Mouse (Mus musculus) WW6 (cell line): ENCODE results near the gene Thnsl1.
A peak's percentile ranks its signal among the peaks of the same experiment; 100 is the strongest.
"Not testable (repeated sequence)": the region's sequence is repeated elsewhere in the genome, so short reads cannot be mapped to it uniquely, and the experiment has no call there.

ENCODE experiments used
- DNase-seq: peaks from one replicate; pipeline ENCODE4 v3.0.0-alpha.2; 2013; ENCODE audit warnings: low read depth, low spot score

Thnsl1 gene

GRCm38 (mm10) chr2:21235844-21236386 lies 30.4 kb downstream of the Thnsl1 start:
- no peak for DNase-seq

- no peak for DNase-seq
Observed at GRCm38 (mm10) chr2:21236846-21237245, 31.3 kb downstream of the Thnsl1 start.

- not testable (repeated sequence) for DNase-seq
Observed at GRCm38 (mm10) chr2:21244104-21244503, 38.6 kb downstream of the Thnsl1 start.

GRCm38 (mm10) chr2:21244986-21245385 lies 39.5 kb downstream of the Thnsl1 start:
- no peak for DNase-seq

- DNase-seq: no peak
Observed at GRCm38 (mm10) chr2:21245477-21246102, 40.1 kb downstream of the Thnsl1 start.

GRCm38 (mm10) chr2:21253644-21254043 lies 48.1 kb downstream of the Thnsl1 start:
- no peak for DNase-seq

- DNase-seq: no peak
Observed at GRCm38 (mm10) chr2:21254308-21254707, 48.8 kb downstream of the Thnsl1 start.

- DNase-seq: no peak
Observed at GRCm38 (mm10) chr2:21258281-21258680, 52.8 kb downstream of the Thnsl1 start.

GRCm38 (mm10) chr2:21259081-21259480 lies 53.6 kb downstream of the Thnsl1 start:
- DNase-seq: no peak

- DNase-seq: no peak
Observed at GRCm38 (mm10) chr2:21260060-21260459, 54.5 kb downstream of the Thnsl1 start.

- DNase-seq: peak; percentile 42
Observed at GRCm38 (mm10) chr2:21261370-21262006, 56.0 kb downstream of the Thnsl1 start.

GRCm38 (mm10) chr2:21264031-21264430 lies 58.5 kb downstream of the Thnsl1 start:
- no peak for DNase-seq
